Mouse (Mus musculus) neutrophil, adult 5-6 weeks (primary cell): Measurements from ENCODE around the gene Ltbp3. TPM values are rescaled to one million over a fixed set of nuclear protein-coding genes. Genes with fewer than 3 reads are reported as not detected.

ENCODE experiments used
- ATAC-seq: fragments of 151-379, 151-347 bp; 2 replicates; pipeline ENCODE4 v1.8.0; 2017; ENCODE audit warnings: mild to moderate bottlenecking, moderate TSS enrichment; ENCODE audit not compliant: insufficient number of reproducible peaks, poor library complexity, low FRiP score, severe bottlenecking; ENCODE audit errors: extremely low read depth
- total RNA-seq: library from RNA; stranded (forward); fragments of 200-1000 nt; gene quantifications from 2 replicates; pipeline ENCODE4 v1.2.3, GENCODE M21; 2017

Gene Ltbp3
- total RNA-seq, result 0.35 TPM in 1 of 2 replicates, not detected in the other

DNA sequence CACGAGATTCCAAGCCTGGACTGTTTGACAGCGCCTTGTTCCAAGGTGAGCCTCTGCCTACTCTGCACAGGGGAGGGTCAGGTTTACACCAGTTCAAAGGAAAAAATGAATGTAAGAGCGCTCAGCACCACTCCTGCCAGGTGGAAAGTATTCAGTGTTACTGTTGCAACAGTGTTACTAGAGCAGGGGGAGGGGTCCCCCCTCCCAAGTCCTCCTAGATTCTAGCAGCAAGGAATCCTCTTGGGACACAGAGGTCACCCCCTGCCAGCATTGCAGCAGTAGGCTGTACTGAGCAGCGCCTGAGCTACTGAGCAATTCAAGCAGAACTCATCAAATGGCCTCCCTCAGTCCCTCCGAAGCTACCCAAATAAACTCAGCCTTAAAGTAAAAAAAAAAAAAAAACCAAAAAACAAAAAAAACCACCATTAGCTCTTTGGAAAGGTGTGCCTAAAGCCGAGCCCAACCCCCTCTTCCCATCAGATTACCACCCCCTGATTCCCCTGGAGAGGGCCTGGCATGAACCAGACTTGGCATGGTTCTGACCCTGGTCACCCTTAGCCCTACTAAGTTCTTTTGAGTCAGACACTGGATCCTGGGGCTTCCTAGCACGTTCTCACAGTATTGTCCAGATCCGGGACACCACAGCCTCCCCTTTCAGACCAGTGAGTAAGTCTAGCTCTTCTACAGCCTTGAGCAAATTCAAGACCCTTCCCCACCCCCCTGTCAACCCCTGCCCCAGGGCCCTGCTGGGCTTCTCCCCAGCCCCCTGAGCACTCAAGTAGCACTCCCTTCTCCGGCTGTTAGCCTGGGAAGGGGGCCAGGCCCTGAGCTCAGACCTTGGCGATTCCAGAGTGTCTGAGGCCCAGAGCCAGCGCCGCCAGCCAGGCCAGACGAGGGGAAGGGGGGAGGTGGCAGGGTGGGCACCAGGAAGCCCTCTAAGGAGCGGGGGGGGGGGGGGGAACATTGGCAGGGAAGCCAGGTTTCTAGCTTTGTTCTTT is at the start of gene Ltbp3:
Gene Ltbp3, plus strand, starts transcription at position 585 of the 998 bp plus-strand sequence.
- no peak for ATAC-seq

- no peak for ATAC-seq
Measured at GRCm38 (mm10) chr19:5691601-5692000, 49.1 kb upstream of the Ltbp3 start.

- no peak for ATAC-seq
Measured at GRCm38 (mm10) chr19:5692086-5692912, 48.4 kb upstream of the Ltbp3 start.

GRCm38 (mm10) chr19:5692913-5693396 is 47.7 kb upstream of the Ltbp3 start:
- no peak for ATAC-seq

- ATAC-seq, result no peak
Measured at GRCm38 (mm10) chr19:5693801-5694200, 46.9 kb upstream of the Ltbp3 start.

- no peak for ATAC-seq
Measured at GRCm38 (mm10) chr19:5695849-5696462, 44.7 kb upstream of the Ltbp3 start.

- ATAC-seq, result no peak
Measured at GRCm38 (mm10) chr19:5704163-5704800, 36.4 kb upstream of the Ltbp3 start, which contains the start of gene Kcnk7. Kcnk7 (plus strand) TSS chr19:5704367.

DNA sequence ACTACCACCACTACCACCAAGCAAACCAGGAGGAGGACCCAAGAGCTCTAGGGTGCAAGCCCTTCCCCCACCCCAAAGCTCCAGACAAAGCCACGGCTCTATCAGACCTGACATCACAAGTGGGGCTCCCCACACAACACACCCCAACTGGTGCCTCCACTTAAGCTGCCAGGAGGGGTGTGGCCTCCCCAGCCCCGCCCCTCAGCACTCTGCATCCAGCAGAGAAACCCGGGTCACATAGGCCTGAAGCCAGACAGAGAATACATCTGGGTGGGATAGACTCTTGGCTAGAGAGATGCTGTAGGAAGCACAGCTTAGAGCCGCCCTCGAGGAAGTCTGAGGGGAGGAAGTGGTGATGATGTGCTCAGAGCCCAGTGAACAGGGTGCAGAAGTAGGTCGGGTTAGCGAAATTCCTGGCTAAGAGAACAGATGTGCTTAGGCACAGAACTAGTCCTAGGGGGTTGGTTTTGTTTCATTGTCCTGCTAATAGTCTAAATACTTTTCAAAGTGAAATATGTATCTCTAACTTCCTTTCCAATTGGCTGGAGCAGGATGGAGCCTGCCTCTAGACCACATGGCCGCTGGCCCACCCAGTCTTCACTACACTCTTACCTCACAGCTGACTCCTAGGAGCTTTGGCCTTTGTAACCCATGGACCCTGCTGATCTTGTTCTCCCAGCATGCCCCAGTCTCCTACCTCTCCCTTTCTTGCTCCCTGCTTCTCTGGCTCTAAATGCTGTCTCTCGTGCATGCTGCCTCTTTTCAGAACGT is 35.7 kb upstream of the Ltbp3 start:
- no peak for ATAC-seq

- ATAC-seq, result no peak
Measured at GRCm38 (mm10) chr19:5710068-5710467, 30.6 kb upstream of the Ltbp3 start.

DNA sequence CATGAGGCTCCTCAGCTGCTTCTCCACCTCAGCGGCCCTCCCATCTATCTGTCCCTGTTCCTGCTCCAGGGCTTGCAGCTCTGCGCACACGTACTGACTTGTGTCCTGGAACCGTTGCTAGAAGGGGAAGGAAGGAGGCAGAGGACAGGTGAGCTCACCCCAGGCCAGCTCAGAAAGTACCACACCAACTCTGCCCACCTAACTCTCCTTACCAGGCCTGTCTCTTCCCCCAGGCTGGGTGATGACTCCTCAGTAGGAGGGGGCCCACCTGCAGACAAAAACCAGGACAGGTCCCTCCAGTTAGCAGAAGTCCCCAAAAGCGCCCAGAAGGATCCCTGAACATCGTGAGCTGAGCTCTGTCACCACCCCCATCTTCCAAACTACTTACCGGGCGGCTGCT is 30.1 kb upstream of the Ltbp3 start:
- no peak for ATAC-seq

DNA sequence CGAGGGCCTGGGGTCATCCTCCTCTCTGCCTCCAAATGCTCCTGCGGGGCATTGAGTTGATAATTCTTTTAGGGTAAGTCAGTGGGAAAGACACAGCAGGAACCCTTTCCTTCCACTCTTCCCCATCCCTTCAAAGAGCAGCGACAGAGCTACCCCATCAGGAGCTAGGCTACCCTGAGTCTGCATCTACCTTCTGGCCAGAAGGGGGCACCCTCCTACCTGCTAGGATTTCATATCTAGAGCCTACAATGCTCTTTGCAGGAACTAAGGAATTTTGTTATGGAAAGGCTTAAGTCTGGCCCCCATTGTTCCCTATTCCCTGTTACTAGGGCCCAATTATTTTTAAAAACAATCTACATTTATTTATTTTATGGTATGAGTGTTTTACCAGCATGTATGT is 29.5 kb upstream of the Ltbp3 start:
- no peak for ATAC-seq

GRCm38 (mm10) chr19:5711907-5712460 is 28.7 kb upstream of the Ltbp3 start:
- ATAC-seq, result peak; percentile 24

DNA sequence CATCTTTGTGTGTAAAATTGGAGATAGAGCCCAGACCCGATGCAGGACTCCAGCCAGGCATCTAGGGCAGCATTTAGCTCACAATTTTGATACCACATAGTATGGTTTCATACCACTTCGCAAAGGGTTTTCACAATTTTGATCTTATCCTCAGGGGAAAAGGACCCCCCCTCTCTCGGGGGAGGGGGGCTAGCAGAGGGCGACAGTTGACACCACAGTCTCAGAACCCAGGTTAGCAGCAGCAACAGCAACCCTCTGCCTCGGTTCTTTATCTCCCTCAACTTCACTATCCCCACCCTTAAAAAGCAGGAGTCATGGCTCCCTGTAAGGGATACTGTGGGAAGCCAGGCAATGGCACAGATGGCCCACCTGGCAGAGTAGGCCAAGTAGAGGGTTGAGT is 27.4 kb upstream of the Ltbp3 start:
- no peak for ATAC-seq

- ATAC-seq, result no peak
Measured at GRCm38 (mm10) chr19:5713730-5714129, 27.0 kb upstream of the Ltbp3 start.

DNA sequence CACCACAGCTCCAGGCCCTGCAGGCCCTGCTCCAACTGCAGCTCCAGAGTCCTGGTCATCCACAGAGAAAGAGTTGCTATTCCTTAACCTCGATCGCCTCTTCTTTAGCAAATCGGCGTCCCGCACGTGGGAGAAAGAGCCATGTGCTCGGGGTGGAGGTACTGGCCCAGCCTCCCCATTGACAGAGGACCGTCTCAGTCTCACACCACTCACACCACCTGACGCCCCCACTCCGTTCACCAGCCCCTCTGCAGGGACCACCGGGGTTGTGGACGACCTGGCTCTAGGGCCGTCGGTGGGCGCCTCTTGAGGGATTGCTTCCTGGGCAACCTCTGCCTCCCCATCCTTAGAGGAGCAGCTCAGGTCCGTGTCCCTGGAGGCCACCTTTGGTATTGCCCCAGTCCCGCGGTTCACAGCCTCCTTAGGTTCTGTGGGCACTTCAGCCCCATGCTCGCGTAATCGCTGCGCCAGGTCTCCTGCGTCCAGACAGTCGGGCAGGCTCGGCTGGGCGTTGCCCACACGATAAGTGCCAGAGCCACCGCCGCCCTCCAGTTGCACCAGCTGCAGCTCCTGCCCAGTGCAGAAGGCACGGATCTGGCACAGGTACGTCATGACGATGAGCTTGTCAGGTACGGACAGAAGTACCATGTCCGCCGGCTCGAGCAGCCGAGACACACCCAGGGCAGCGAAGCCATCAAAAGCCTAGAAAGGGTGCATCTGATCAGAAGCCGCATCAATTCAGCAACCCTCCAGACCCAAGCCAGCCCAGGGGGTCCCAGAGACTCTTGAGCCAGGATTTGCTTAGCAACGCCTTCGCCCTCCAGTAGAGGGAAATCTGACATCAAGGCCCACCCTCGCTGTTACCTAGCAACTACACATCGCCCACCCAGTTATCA is 24.7 kb upstream of the Ltbp3 start:
- ATAC-seq, result no peak

GRCm38 (mm10) chr19:5716955-5717354 is 23.7 kb upstream of the Ltbp3 start:
- ATAC-seq, result no peak

GRCm38 (mm10) chr19:5721233-5721632 is 19.5 kb upstream of the Ltbp3 start:
- no peak for ATAC-seq
